Mouse (Mus musculus) liver, embryonic 15.5 days (tissue): ENCODE data around the gene Fnbp1l. TPM values are rescaled to one million over a fixed set of nuclear protein-coding genes. Genes with fewer than 3 reads are reported as not detected.

Source experiments
- ATAC-seq: fragments of 200-750 bp; cut with Nextera tagmentation; 2 replicates; pipeline ENCODE4 v1.8.0; 2017; ENCODE audit warnings: moderate number of reproducible peaks, mild to moderate bottlenecking, moderate library complexity; ENCODE audit not compliant: insufficient read depth
- H3K27ac ChIP-seq: fragments of 300-500 bp; sonication (generic); replicated peaks from 2 replicates; pipeline ENCODE4 v1.5.1; 2015; ENCODE audit warnings: mild to moderate bottlenecking, inconsistent platforms
- H3K27me3 ChIP-seq: fragments of 300-500 bp; sonication (generic); 2 replicates; pipeline ENCODE4 v1.6.1; 2015; ENCODE audit warnings: mild to moderate bottlenecking, inconsistent platforms
- H3K36me3 ChIP-seq: fragments of 300-500 bp; sonication (generic); replicated peaks from 2 replicates; pipeline ENCODE4 v1.6.1; 2015; ENCODE audit warnings: moderate library complexity, mild to moderate bottlenecking, inconsistent platforms
- H3K4me1 ChIP-seq: fragments of 300-500 bp; sonication (generic); replicated peaks from 2 replicates; pipeline ENCODE4 v1.6.1; 2015; ENCODE audit warnings: inconsistent platforms
- H3K4me2 ChIP-seq: fragments of 300-500 bp; sonication (generic); 2 replicates; pipeline ENCODE4 v1.6.1; 2015; ENCODE audit warnings: moderate library complexity, mild to moderate bottlenecking, inconsistent platforms
- H3K4me3 ChIP-seq: fragments of 300-500 bp; sonication (generic); replicated peaks from 2 replicates; pipeline ENCODE4 v1.5.1; 2015; ENCODE audit warnings: mild to moderate bottlenecking, inconsistent platforms
- H3K9ac ChIP-seq: fragments of 300-500 bp; sonication (generic); 2 replicates; pipeline ENCODE4 v1.6.1; 2015; ENCODE audit warnings: moderate library complexity, mild to moderate bottlenecking, inconsistent platforms
- H3K9me3 ChIP-seq: fragments of 300-500 bp; sonication (generic); replicated peaks from 2 replicates; pipeline ENCODE4 v1.6.1; 2016; ENCODE audit warnings: inconsistent platforms
- WGBS: fragments of 180-500 bp; shearing (Covaris S2); methylation state at CpG from one replicate; pipeline ENCODE4 v1.1.7; 2015; ENCODE audit warnings: mixed read lengths; ENCODE audit not compliant: insufficient replicate concordance; 5-methylcytosine and 5-hydroxymethylcytosine counted together
- polyA plus RNA-seq: library from polyadenylated mRNA; unstranded; fragments of >200 nt; fragmentation: Nextera tagmentation; extraction: Ambion mirVana; gene quantifications from 2 replicates; pipeline ENCODE4 v1.2.1, GENCODE M21; 2015

The Fnbp1l gene
- polyA plus RNA-seq, 1 experiment from 2014 or later: 3.5 TPM

- no peaks in the 10 kb centered on the region for H3K9me3 ChIP-seq
Observed at GRCm38 (mm10) chr3:122510240-122510750, 109.2 kb downstream of the Fnbp1l start.

GRCm38 (mm10) chr3:122509534-122510239 is 109.8 kb downstream of the Fnbp1l start:
- H3K9ac ChIP-seq: no peak overlapping the region
- peak overlapping the region; percentile 30; the same call in 1 of the 2 replicates for H3K4me2 ChIP-seq
- no peaks in the 10 kb centered on the region for H3K9me3 ChIP-seq
- H3K27me3 ChIP-seq: no peaks in the 10 kb centered on the region
- H3K36me3 ChIP-seq: no peaks in the 10 kb centered on the region
- H3K4me1 ChIP-seq: peaks cover 30% of the 10 kb centered on the region
- 37% methylated on average over 11 of the region's 11 CpGs for WGBS
- ATAC-seq: peak; percentile 3; the same call in 1 of the 2 replicates
- H3K27ac ChIP-seq: peak overlapping the region; percentile 39
- no peak overlapping the region for H3K4me3 ChIP-seq

More at GRCm38 (mm10) chr3:122510240-122510750, 109.2 kb downstream of the Fnbp1l start:
- peak; percentile 47 for ATAC-seq
- Histone ChIP-seq H3K36me3 (no peaks in the 10 kb centered on the region), H3K4me3 (no peak overlapping the region), H3K4me2 (peak overlapping the region; percentile 30), H3K27ac (peak overlapping the region; percentile 39), H3K9ac (no peak overlapping the region), H3K27me3 (no peaks in the 10 kb centered on the region), H3K4me1 (peaks cover 32% of the 10 kb centered on the region)
- WGBS: 35% methylated on average over 14 of the region's 14 CpGs

- H3K27me3 ChIP-seq: no peaks in the 10 kb centered on the region
- peaks cover 30% of the 10 kb centered on the region for H3K4me1 ChIP-seq
- no peak overlapping the region for H3K4me2 ChIP-seq
- no peak overlapping the region for H3K9ac ChIP-seq
- ATAC-seq: no peak
- 24% methylated on average over 5 of the region's 5 CpGs for WGBS
- H3K27ac ChIP-seq: peak overlapping the region; percentile 39; the same call in 1 of the 2 replicates
- H3K9me3 ChIP-seq: no peaks in the 10 kb centered on the region
- no peaks in the 10 kb centered on the region for H3K36me3 ChIP-seq
- no peak overlapping the region for H3K4me3 ChIP-seq
Observed at GRCm38 (mm10) chr3:122509084-122509483, 110.4 kb downstream of the Fnbp1l start.

GRCm38 (mm10) chr3:122507826-122508225 is 111.7 kb downstream of the Fnbp1l start:
- Histone ChIP-seq H3K9me3 (no peaks in the 10 kb centered on the region), H3K4me2 (no peak overlapping the region), H3K36me3 (no peaks in the 10 kb centered on the region), H3K27me3 (no peaks in the 10 kb centered on the region), H3K4me1 (peaks cover 27% of the 10 kb centered on the region), H3K27ac (no peak overlapping the region), H3K4me3 (no peak overlapping the region), H3K9ac (no peak overlapping the region)
- no peak for ATAC-seq
- 81% methylated on average over 14 of the region's 14 CpGs for WGBS

- Histone ChIP-seq H3K36me3 (no peaks in the 10 kb centered on the region), H3K9ac (no peak overlapping the region), H3K27ac (no peak overlapping the region), H3K27me3 (no peaks in the 10 kb centered on the region), H3K4me3 (no peak overlapping the region), H3K4me1 (peaks cover 20% of the 10 kb centered on the region), H3K9me3 (no peaks in the 10 kb centered on the region), H3K4me2 (no peak overlapping the region)
- ATAC-seq: no peak
- WGBS: 59% methylated on average over 10 of the region's 10 CpGs
Observed at GRCm38 (mm10) chr3:122506343-122506916, 113.1 kb downstream of the Fnbp1l start.

GRCm38 (mm10) chr3:122500929-122501328 is 118.6 kb downstream of the Fnbp1l start:
- Histone ChIP-seq H3K27me3 (no peaks in the 10 kb centered on the region), H3K9ac (no peak overlapping the region), H3K4me1 (peaks cover 4% of the 10 kb centered on the region), H3K9me3 (no peaks in the 10 kb centered on the region), H3K27ac (no peak overlapping the region), H3K4me3 (no peak overlapping the region), H3K4me2 (no peak overlapping the region), H3K36me3 (no peaks in the 10 kb centered on the region)
- WGBS: 49% methylated on average over 9 of the region's 9 CpGs
- ATAC-seq: no peak

- Histone ChIP-seq H3K4me2 (no peak overlapping the region), H3K36me3 (no peaks in the 10 kb centered on the region), H3K9me3 (no peaks in the 10 kb centered on the region), H3K4me3 (no peak overlapping the region), H3K27me3 (no peaks in the 10 kb centered on the region), H3K27ac (no peak overlapping the region), H3K4me1 (peaks cover 4% of the 10 kb centered on the region), H3K9ac (no peak overlapping the region)
- ATAC-seq: no peak
- 73% methylated on average over 6 of the region's 6 CpGs for WGBS
Observed at GRCm38 (mm10) chr3:122499647-122500046, 119.9 kb downstream of the Fnbp1l start.

GRCm38 (mm10) chr3:122498528-122498927 is 121.0 kb downstream of the Fnbp1l start:
- WGBS: 66% methylated on average over 7 of the region's 7 CpGs
- H3K9me3 ChIP-seq: no peaks in the 10 kb centered on the region
- H3K36me3 ChIP-seq: no peaks in the 10 kb centered on the region
- ATAC-seq: no peak
- H3K4me2 ChIP-seq: no peak overlapping the region
- no peak overlapping the region for H3K9ac ChIP-seq
- H3K27ac ChIP-seq: no peak overlapping the region
- no peaks in the 10 kb centered on the region for H3K27me3 ChIP-seq
- H3K4me1 ChIP-seq: peaks cover 4% of the 10 kb centered on the region
- H3K4me3 ChIP-seq: no peak overlapping the region

GRCm38 (mm10) chr3:122497871-122498270 is 121.6 kb downstream of the Fnbp1l start:
- Histone ChIP-seq H3K36me3 (no peaks in the 10 kb centered on the region), H3K9ac (no peak overlapping the region), H3K4me3 (no peak overlapping the region), H3K9me3 (no peaks in the 10 kb centered on the region), H3K4me1 (peaks cover 4% of the 10 kb centered on the region), H3K4me2 (no peak overlapping the region), H3K27me3 (no peaks in the 10 kb centered on the region), H3K27ac (no peak overlapping the region)
- WGBS: 41% methylated on average over 6 of the region's 6 CpGs
- no peak for ATAC-seq

- no peak overlapping the region for H3K9ac ChIP-seq
- no peak for ATAC-seq
- no peak overlapping the region for H3K4me3 ChIP-seq
- WGBS: 65% methylated on average over 6 of the region's 6 CpGs
- no peaks in the 10 kb centered on the region for H3K36me3 ChIP-seq
- H3K27ac ChIP-seq: no peak overlapping the region
- no peaks in the 10 kb centered on the region for H3K4me1 ChIP-seq
- H3K9me3 ChIP-seq: no peaks in the 10 kb centered on the region
- H3K4me2 ChIP-seq: no peak overlapping the region
- H3K27me3 ChIP-seq: no peaks in the 10 kb centered on the region
Observed at GRCm38 (mm10) chr3:122494764-122495163, 124.8 kb downstream of the Fnbp1l start.

GRCm38 (mm10) chr3:122492872-122493615 is 126.5 kb downstream of the Fnbp1l start:
- Histone ChIP-seq H3K4me2 (no peak overlapping the region; the same call in 1 of the 2 replicates), H3K27me3 (no peaks in the 10 kb centered on the region)

More at GRCm38 (mm10) chr3:122492872-122493615, 126.5 kb downstream of the Fnbp1l start:
- Histone ChIP-seq H3K9ac (no peak overlapping the region), H3K4me3 (no peak overlapping the region), H3K4me1 (no peaks in the 10 kb centered on the region; the same call in 1 of the 2 replicates), H3K27ac (no peak overlapping the region), H3K36me3 (no peaks in the 10 kb centered on the region), H3K9me3 (no peaks in the 10 kb centered on the region)
- no peak for ATAC-seq
- WGBS: 67% methylated on average over 21 of the region's 21 CpGs
